Mouse (Mus musculus) hindbrain, postnatal 0 days (tissue): Measurements from ENCODE around the gene Mup19. TPM values are rescaled to one million over a fixed set of nuclear protein-coding genes. Genes with fewer than 3 reads are reported as not detected.

ENCODE experiments used
- polyA plus RNA-seq: library from polyadenylated mRNA; unstranded; fragments of >200 nt; fragmentation: Nextera tagmentation; extraction: Ambion mirVana; gene quantifications from 2 replicates; pipeline ENCODE4 v1.2.1, GENCODE M21; 2015
- total RNA-seq: library from RNA; depleted of rRNA; stranded (reverse); fragments of >200 nt; gene quantifications from 2 replicates; pipeline ENCODE4 v1.2.3, GENCODE M21; 2014; rRNA removed

Mup19 gene
- total and polyA plus RNA-seq, 2 experiments from 2014 or later: not detected

Other genes starting within 250 kb of the Mup19 start
- gene Mup17, start 186.4 kb downstream of the Mup19 start, total RNA-seq: not detected in 2 replicates
- not detected in 2 replicates for gene Mup17, start 186.4 kb downstream of the Mup19 start, polyA plus RNA-seq
- gene Mup18, start 108.1 kb downstream of the Mup19 start, total RNA-seq: not detected in 2 replicates
- not detected in 2 replicates for gene Mup18, start 108.1 kb downstream of the Mup19 start, polyA plus RNA-seq
- not detected in 2 replicates for gene Mup5, start 53.0 kb upstream of the Mup19 start, total RNA-seq
- not detected in 2 replicates for gene Mup5, start 53.0 kb upstream of the Mup19 start, polyA plus RNA-seq